Mouse (Mus musculus): ENCODE data around the gene Oard1. TPM values are rescaled to one million over a fixed set of nuclear protein-coding genes. Genes with fewer than 3 reads are reported as not detected.
A peak's percentile ranks its signal among the peaks of the same experiment; 100 is the strongest.

Oard1 gene
- total RNA-seq, 2 experiments from 2014 or later, result 10.0 to 10.4 TPM

- TF ChIP-seq CTCF (IDR thresholded peaks at IDR 0.05), result no peak
- intact Hi-C loops (cut with DNase I), result no loop called here
Measured at GRCm38 (mm10) chr17:48427852-48428530, 18.2 kb downstream of the Oard1 start.

GRCm38 (mm10) chr17:48430394-48430793 is 20.6 kb downstream of the Oard1 start:
- DNase-seq (ENCODE audit: extremely low spot score in 1 of 2, low spot score in 2 of 2), result no peak
- no peak for TF ChIP-seq CTCF (IDR thresholded peaks at IDR 0.05)
- no peak overlapping the region for H3K4me3 ChIP-seq
- intact Hi-C loops (cut with DNase I), result no loop called here
- H3K27ac ChIP-seq, result no peak overlapping the region

More at GRCm38 (mm10) chr17:48427852-48428530, 18.2 kb downstream of the Oard1 start:
- DNase-seq (ENCODE audit: extremely low spot score in 1 of 2, low spot score in 2 of 2), result no peak
- Histone ChIP-seq H3K4me3 (no peak overlapping the region), H3K27ac (no peak overlapping the region)

- H3K4me3 ChIP-seq, result no peak overlapping the region
- no peak for TF ChIP-seq CTCF (IDR thresholded peaks at IDR 0.05)
- intact Hi-C loops (cut with DNase I), result no loop called here
Measured at GRCm38 (mm10) chr17:48431054-48431453, 21.2 kb downstream of the Oard1 start.

GRCm38 (mm10) chr17:48432158-48432980 is 22.6 kb downstream of the Oard1 start, which contains the start of gene Apobec2:
TSS of gene Apobec2 (minus strand) at chr17:48432930.
- DNase-seq (ENCODE audit: extremely low spot score in 1 of 2, low spot score in 2 of 2), result no peak
- intact Hi-C loops (cut with DNase I), result no loop called here

More at GRCm38 (mm10) chr17:48431054-48431453, 21.2 kb downstream of the Oard1 start:
- no peak for DNase-seq (ENCODE audit: extremely low spot score in 1 of 2, low spot score in 2 of 2)
- H3K27ac ChIP-seq, result no peak overlapping the region

GRCm38 (mm10) chr17:48433006-48433655 is 23.3 kb downstream of the Oard1 start:
- intact Hi-C loops (cut with DNase I), result no loop called here
- no peak for DNase-seq (ENCODE audit: extremely low spot score in 1 of 2, low spot score in 2 of 2)
- no peak for TF ChIP-seq CTCF (IDR thresholded peaks at IDR 0.05)
- no peak overlapping the region for H3K4me3 ChIP-seq
- no peak overlapping the region for H3K27ac ChIP-seq

More at GRCm38 (mm10) chr17:48432158-48432980, 22.6 kb downstream of the Oard1 start, which contains the start of gene Apobec2:
- Histone ChIP-seq H3K4me3 (no peak within 1 kb of the TSS), H3K27ac (no peak within 1 kb of the TSS)
- no peak for TF ChIP-seq CTCF (IDR thresholded peaks at IDR 0.05)

GRCm38 (mm10) chr17:48433689-48434330 is 24.0 kb downstream of the Oard1 start:
- intact Hi-C loops (cut with DNase I), result no loop called here
- H3K4me3 ChIP-seq, result no peak overlapping the region
- no peak for DNase-seq (ENCODE audit: extremely low spot score in 1 of 2, low spot score in 2 of 2)
- H3K27ac ChIP-seq, result no peak overlapping the region
- peak; percentile 9 for TF ChIP-seq CTCF (IDR thresholded peaks at IDR 0.05)

GRCm38 (mm10) chr17:48434479-48434878 is 24.7 kb downstream of the Oard1 start:
- no peak for DNase-seq (ENCODE audit: extremely low spot score in 1 of 2, low spot score in 2 of 2)
- H3K4me3 ChIP-seq, result no peak overlapping the region
- no peak overlapping the region for H3K27ac ChIP-seq
- intact Hi-C loops (cut with DNase I), result no loop called here
- no peak for TF ChIP-seq CTCF (IDR thresholded peaks at IDR 0.05)

GRCm38 (mm10) chr17:48436487-48436886 is 26.7 kb downstream of the Oard1 start:
- intact Hi-C loops (cut with DNase I), result no loop called here
- Histone ChIP-seq H3K4me3 (no peak overlapping the region), H3K27ac (no peak overlapping the region)
- TF ChIP-seq CTCF (IDR thresholded peaks at IDR 0.05), result no peak
- no peak for DNase-seq (ENCODE audit: extremely low spot score in 1 of 2, low spot score in 2 of 2)

GRCm38 (mm10) chr17:48437421-48437911 is 27.7 kb downstream of the Oard1 start:
- no peak overlapping the region for H3K4me3 ChIP-seq
- intact Hi-C loops (cut with DNase I), result no loop called here
- H3K27ac ChIP-seq, result no peak overlapping the region
- DNase-seq (ENCODE audit: extremely low spot score in 1 of 2, low spot score in 2 of 2), result no peak
- no peak; the same call in 1 of the 2 replicates for TF ChIP-seq CTCF (IDR thresholded peaks at IDR 0.05)

- no peak for DNase-seq (ENCODE audit: extremely low spot score in 1 of 2, low spot score in 2 of 2)
- Histone ChIP-seq H3K4me3 (no peak overlapping the region), H3K27ac (no peak overlapping the region)
- no peak for TF ChIP-seq CTCF (IDR thresholded peaks at IDR 0.05)
- intact Hi-C loops (cut with DNase I), result no loop called here
Measured at GRCm38 (mm10) chr17:48442745-48443457, 33.1 kb downstream of the Oard1 start.

Measured in left cerebral cortex, adult 2 months (tissue).